Mouse (Mus musculus): ENCODE results near the gene Ccdc185. TPM values are rescaled to one million over a fixed set of nuclear protein-coding genes. Genes with fewer than 3 reads are reported as not detected.

Ccdc185 gene
- polyA plus RNA-seq, 1 experiment from 2014 or later, result not detected

GRCm38 (mm10) chr1:182727541-182727940 is 21.4 kb downstream of the Ccdc185 start:
- WGBS, result 43% methylated on average over 12 of the region's 12 CpGs
- H3K4me1 ChIP-seq (ENCODE audit: control insufficient read depth, insufficient read depth, low read length), result no peaks in the 10 kb centered on the region
- ATAC-seq (ENCODE audit: insufficient number of reproducible peaks, insufficient read depth, low FRiP score, low read depth), result no peak
- H3K27ac ChIP-seq (ENCODE audit: low read length), result no peak overlapping the region
- H3K4me3 ChIP-seq (ENCODE audit: low read depth, low read length), result no peak overlapping the region
- no peaks in the 10 kb centered on the region for H3K9me3 ChIP-seq (ENCODE audit: control insufficient read depth, low read depth, low read length)
- H3K36me3 ChIP-seq (ENCODE audit: control insufficient read depth, insufficient read depth, low read length), result no peaks in the 10 kb centered on the region
- H3K27me3 ChIP-seq (ENCODE audit: control insufficient read depth, insufficient read depth, low read length), result no peaks in the 10 kb centered on the region
- no peak overlapping the region for H3K4me2 ChIP-seq (replicated peaks; ENCODE audit: low read depth, low read length)
- H3K9ac ChIP-seq (replicated peaks; ENCODE audit: low read depth, low read length), result no peak overlapping the region

- no peaks in the 10 kb centered on the region for H3K4me1 ChIP-seq (ENCODE audit: control insufficient read depth, insufficient read depth, low read length)
- H3K9ac ChIP-seq (replicated peaks; ENCODE audit: low read depth, low read length), result no peak overlapping the region
- no peak overlapping the region for H3K27ac ChIP-seq (ENCODE audit: low read length)
- H3K9me3 ChIP-seq (ENCODE audit: control insufficient read depth, low read depth, low read length), result no peaks in the 10 kb centered on the region; the same call in 1 of the 2 replicates
- H3K27me3 ChIP-seq (ENCODE audit: control insufficient read depth, insufficient read depth, low read length), result no peaks in the 10 kb centered on the region
- ATAC-seq (ENCODE audit: insufficient number of reproducible peaks, insufficient read depth, low FRiP score, low read depth), result no peak
- no peaks in the 10 kb centered on the region for H3K36me3 ChIP-seq (ENCODE audit: control insufficient read depth, insufficient read depth, low read length)
- no peak overlapping the region for H3K4me3 ChIP-seq (ENCODE audit: low read depth, low read length)
- no peak overlapping the region for H3K4me2 ChIP-seq (replicated peaks; ENCODE audit: low read depth, low read length)
- 80% methylated on average over 6 of the region's 6 CpGs for WGBS
Measured at GRCm38 (mm10) chr1:182714236-182714935, 34.6 kb downstream of the Ccdc185 start.

DNA sequence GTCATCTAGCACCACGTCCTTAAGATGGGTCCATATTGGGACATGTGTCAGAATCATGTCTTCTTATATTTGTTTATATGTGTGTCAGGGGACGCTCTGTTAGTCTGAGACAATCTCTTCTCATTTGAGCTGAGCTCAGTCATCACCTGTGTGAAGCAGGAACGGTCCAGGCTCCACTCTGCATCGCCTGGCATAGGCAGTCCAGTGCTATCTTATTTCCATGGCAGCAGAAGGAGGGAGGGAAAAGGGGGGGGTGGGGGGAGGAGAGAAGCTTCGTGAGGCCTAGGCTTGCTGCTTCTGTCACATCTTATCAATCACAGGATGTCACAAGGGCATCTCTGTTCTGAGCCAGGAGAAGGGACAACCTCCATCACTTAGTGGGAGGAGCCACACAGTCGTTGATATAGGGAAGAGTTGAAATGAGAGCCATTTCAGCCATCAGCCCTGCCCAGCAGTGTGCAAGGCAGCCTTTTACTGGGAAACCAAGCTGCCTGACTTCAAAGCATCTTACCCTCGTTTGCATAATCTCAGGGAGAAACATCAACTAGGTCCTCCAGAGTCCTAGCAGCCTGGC is 37.5 kb downstream of the Ccdc185 start:
- Histone ChIP-seq H3K9ac (replicated peaks; ENCODE audit: low read depth, low read length) (no peak overlapping the region), H3K4me3 (ENCODE audit: low read depth, low read length) (no peak overlapping the region), H3K36me3 (ENCODE audit: control insufficient read depth, insufficient read depth, low read length) (no peaks in the 10 kb centered on the region), H3K9me3 (ENCODE audit: control insufficient read depth, low read depth, low read length) (no peaks in the 10 kb centered on the region; the same call in 1 of the 2 replicates), H3K4me2 (replicated peaks; ENCODE audit: low read depth, low read length) (no peak overlapping the region), H3K27me3 (ENCODE audit: control insufficient read depth, insufficient read depth, low read length) (no peaks in the 10 kb centered on the region), H3K27ac (ENCODE audit: low read length) (no peak overlapping the region), H3K4me1 (ENCODE audit: control insufficient read depth, insufficient read depth, low read length) (no peaks in the 10 kb centered on the region)
- no peak for ATAC-seq (ENCODE audit: insufficient number of reproducible peaks, insufficient read depth, low FRiP score, low read depth)
- WGBS, result 30% methylated on average over 7 of the region's 7 CpGs

DNA sequence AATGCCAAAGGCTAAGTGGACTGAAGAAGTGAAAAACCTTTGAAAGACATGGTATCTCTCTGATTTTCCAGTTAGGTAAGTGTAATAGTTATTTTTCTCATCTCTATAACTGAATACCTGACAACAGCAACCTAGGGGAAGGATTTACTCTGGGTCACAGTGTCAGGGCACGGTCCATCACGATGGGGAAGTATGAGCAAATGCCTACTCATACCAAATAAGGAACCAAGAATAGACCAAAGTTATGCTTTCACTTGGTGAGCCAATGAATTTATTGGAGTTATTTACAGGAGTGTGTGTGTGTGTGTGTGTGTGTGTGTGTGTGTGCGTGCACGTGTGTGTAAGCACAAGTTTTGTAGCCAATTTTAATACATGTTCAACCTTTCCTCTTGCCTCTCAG is 41.5 kb downstream of the Ccdc185 start:
- Histone ChIP-seq H3K4me1 (ENCODE audit: control insufficient read depth, insufficient read depth, low read length) (no peaks in the 10 kb centered on the region), H3K4me2 (replicated peaks; ENCODE audit: low read depth, low read length) (no peak overlapping the region), H3K36me3 (ENCODE audit: control insufficient read depth, insufficient read depth, low read length) (no peaks in the 10 kb centered on the region), H3K27me3 (ENCODE audit: control insufficient read depth, insufficient read depth, low read length) (no peaks in the 10 kb centered on the region), H3K27ac (ENCODE audit: low read length) (no peak overlapping the region), H3K9me3 (ENCODE audit: control insufficient read depth, low read depth, low read length) (0 out of 2 replicates have a peak, but pooled peaks cover 7% of the 10 kb centered on the region), H3K9ac (replicated peaks; ENCODE audit: low read depth, low read length) (no peak overlapping the region), H3K4me3 (ENCODE audit: low read depth, low read length) (no peak overlapping the region)
- no peak for ATAC-seq (ENCODE audit: insufficient number of reproducible peaks, insufficient read depth, low FRiP score, low read depth)
- WGBS, result 91% methylated on average over 4 of the region's 4 CpGs

- Histone ChIP-seq H3K9me3 (ENCODE audit: control insufficient read depth, low read depth, low read length) (0 out of 2 replicates have a peak, but pooled peaks cover 7% of the 10 kb centered on the region), H3K27ac (ENCODE audit: low read length) (no peak overlapping the region), H3K4me3 (ENCODE audit: low read depth, low read length) (no peak overlapping the region), H3K4me1 (ENCODE audit: control insufficient read depth, insufficient read depth, low read length) (no peaks in the 10 kb centered on the region), H3K4me2 (replicated peaks; ENCODE audit: low read depth, low read length) (no peak overlapping the region), H3K9ac (replicated peaks; ENCODE audit: low read depth, low read length) (no peak overlapping the region), H3K27me3 (ENCODE audit: control insufficient read depth, insufficient read depth, low read length) (no peaks in the 10 kb centered on the region), H3K36me3 (ENCODE audit: control insufficient read depth, insufficient read depth, low read length) (no peaks in the 10 kb centered on the region)
- WGBS, result 10% methylated on average over 2 of the region's 2 CpGs
- ATAC-seq (ENCODE audit: insufficient number of reproducible peaks, insufficient read depth, low FRiP score, low read depth), result no peak
Measured at GRCm38 (mm10) chr1:182704882-182705281, 44.1 kb downstream of the Ccdc185 start.

GRCm38 (mm10) chr1:182699392-182700347 is 49.3 kb downstream of the Ccdc185 start:
- Histone ChIP-seq H3K36me3 (ENCODE audit: control insufficient read depth, insufficient read depth, low read length) (no peaks in the 10 kb centered on the region), H3K27ac (ENCODE audit: low read length) (no peak overlapping the region), H3K9me3 (ENCODE audit: control insufficient read depth, low read depth, low read length) (no peaks in the 10 kb centered on the region), H3K9ac (replicated peaks; ENCODE audit: low read depth, low read length) (no peak overlapping the region), H3K4me1 (ENCODE audit: control insufficient read depth, insufficient read depth, low read length) (no peaks in the 10 kb centered on the region), H3K4me3 (ENCODE audit: low read depth, low read length) (no peak overlapping the region), H3K4me2 (replicated peaks; ENCODE audit: low read depth, low read length) (no peak overlapping the region), H3K27me3 (ENCODE audit: control insufficient read depth, insufficient read depth, low read length) (no peaks in the 10 kb centered on the region)
- no peak for ATAC-seq (ENCODE audit: insufficient number of reproducible peaks, insufficient read depth, low FRiP score, low read depth)
- 52% methylated on average over 9 of the region's 9 CpGs for WGBS

Other genes starting within 250 kb of the Ccdc185 start
- 89.2 and 96.4 TPM in 2 replicates for gene Capn2, start 231.6 kb downstream of the Ccdc185 start, polyA plus RNA-seq (2014; fragmentation: Nextera tagmentation; extraction: Ambion mirVana)
- 1.1 and 1.5 TPM in 2 replicates for gene Capn8, start 184.2 kb downstream of the Ccdc185 start, polyA plus RNA-seq (2014; fragmentation: Nextera tagmentation; extraction: Ambion mirVana)
- gene Susd4, start 14.7 kb upstream of the Ccdc185 start, polyA plus RNA-seq (2014; fragmentation: Nextera tagmentation; extraction: Ambion mirVana), result 18.9 and 19.5 TPM in 2 replicates
- 2.5 and 2.9 TPM in 2 replicates for gene Tlr5, start 205.6 kb upstream of the Ccdc185 start, polyA plus RNA-seq (2014; fragmentation: Nextera tagmentation; extraction: Ambion mirVana)

Data from stomach, embryonic 14.5 days (tissue).